Mouse (Mus musculus): Measurements from ENCODE around the gene Polr1c. TPM values are rescaled to one million over a fixed set of nuclear protein-coding genes. Genes with fewer than 3 reads are reported as not detected.

Gene Polr1c
- total RNA-seq, 2 experiments from 2014 or later, result 15.0 to 15.1 TPM

GRCm38 (mm10) chr17:46227576-46227975, 20.3 kb downstream of the Polr1c start:
- no peak for DNase-seq (ENCODE audit: low spot score)

GRCm38 (mm10) chr17:46221601-46222000, 26.3 kb downstream of the Polr1c start:
- DNase-seq (ENCODE audit: low spot score), result no peak

- DNase-seq (ENCODE audit: low spot score), result no peak
These were observed 37.3 kb downstream of the Polr1c start for GRCm38 (mm10) chr17:46210550-46210949.

DNA sequence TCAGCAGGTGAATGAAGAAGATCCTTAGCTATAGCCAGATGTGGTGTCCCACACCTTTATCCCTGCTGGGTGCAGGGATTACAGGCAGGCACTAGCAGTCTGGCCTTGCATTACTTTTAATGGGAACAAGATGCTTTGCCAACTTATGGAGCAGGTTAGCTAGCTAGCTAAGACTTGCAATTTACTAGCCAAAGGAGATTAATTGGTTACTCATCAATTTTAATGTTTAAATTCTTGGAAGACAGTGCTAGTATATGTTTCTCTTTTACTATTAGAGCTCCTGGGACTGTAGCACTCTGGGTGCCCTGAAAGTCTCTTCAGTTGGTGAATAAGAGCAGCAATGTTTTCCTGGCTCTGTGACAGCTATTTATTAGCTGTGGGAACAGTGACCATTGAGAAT, 41.2 kb downstream of the Polr1c start:
- no peak for DNase-seq (ENCODE audit: low spot score)

DNA sequence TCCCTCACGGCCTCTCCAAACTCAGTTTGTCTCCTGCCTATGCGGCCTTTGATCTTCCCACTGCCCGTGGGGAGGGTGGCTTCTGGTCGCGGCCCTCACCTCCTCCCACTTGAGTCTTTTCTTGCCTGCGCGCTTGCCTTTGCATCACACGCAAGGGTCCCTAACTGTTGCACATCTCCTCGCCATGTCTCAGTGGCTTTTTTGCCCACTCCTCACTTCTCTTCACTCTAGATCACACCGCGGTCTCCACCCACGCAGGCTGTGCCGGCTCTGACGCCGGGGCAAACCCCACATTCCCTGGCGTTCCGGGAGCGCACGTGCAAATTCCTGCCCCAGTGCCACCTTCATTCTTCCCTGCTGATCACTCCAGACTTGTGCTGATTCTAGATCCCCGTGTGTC, 44.8 kb downstream of the Polr1c start:
- DNase-seq (ENCODE audit: low spot score), result peak; percentile 28

DNA sequence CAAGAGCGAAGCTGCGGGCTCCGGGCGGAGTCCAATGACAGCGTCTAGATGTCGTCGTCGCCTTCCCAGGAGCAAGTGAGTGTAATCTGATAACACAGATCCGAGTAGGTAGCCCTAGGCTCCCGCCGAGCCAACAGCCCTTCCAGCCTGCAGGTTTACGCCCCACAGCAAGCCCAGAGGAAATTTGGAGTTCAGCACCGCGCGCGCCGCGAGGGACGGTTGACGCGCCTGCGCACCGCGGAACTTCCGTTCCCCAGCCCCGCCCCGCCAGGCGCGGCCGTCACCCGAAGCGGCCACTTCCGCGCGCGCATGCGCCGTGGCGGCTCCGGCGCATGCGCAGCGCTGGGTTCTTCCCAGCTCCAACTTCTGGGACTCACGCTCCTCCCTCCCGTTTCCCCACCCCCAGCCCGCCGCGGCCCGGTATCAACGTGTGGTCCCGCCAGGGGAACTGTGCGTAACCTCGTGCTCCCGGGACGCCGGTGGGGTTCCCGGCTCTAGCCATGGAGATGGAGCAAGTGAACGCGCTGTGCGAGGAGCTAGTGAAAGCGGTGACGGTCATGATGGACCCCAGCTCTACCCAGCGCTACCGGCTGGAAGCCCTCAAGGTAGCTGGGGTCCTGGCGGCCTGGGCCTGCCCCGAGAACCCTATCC, 45.3 kb downstream of the Polr1c start, which contains the start of the genes Polh and Xpo5:
Gene Polh, minus strand, starts transcription at position 225 of the 651 bp plus-strand sequence.
Gene Xpo5, plus strand, starts transcription at position 362 of the 651 bp plus-strand sequence.
- peak; percentile 90 for DNase-seq (ENCODE audit: low spot score)

DNA sequence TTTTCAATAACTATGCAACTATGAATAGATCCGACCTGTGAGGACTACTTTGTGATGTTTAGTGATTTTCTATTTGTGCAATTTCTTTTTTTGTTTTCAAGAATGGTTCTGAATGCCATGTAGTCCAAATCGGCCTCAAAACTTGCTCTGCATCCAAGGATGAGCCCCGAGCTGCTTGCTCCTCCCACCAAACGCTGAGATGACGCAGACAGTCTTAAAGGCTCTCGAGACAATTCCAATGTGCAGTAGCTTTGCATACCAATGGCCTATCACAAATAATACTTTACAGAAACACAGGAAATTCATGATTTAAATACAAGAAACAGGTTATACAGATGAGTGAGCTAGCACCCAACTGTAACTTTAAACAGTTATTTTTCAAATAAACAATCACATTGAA, 46.7 kb downstream of the Polr1c start:
- DNase-seq (ENCODE audit: low spot score), result no peak

Small RNAs within 50 kb of the gene (microRNA-seq; reads per million reads assigned to microRNA genes)
- gene Mir693, result 1.0 reads per million

Other genes with a start within 250 kb of the Polr1c start
- gene Vegfa, start 215.7 kb downstream of the Polr1c start, total RNA-seq (2021), result 100 to 1,000 TPM in 1 of 2 experiments, 10 to 100 TPM in 1; 90.0 to 204 TPM
- 10 to 100 TPM; 86.2 to 99.1 TPM for gene Mrps18a, start 137.1 kb downstream of the Polr1c start, total RNA-seq (2021)
- gene Rsph9, start 103.8 kb downstream of the Polr1c start, total RNA-seq (2021), result under 1 TPM; 0.47 to 0.57 TPM
- 10 to 100 TPM; 16.6 to 19.3 TPM for gene Mad2l1bp, start 94.5 kb downstream of the Polr1c start, total RNA-seq (2021)
- 10 to 100 TPM; 41.0 to 41.4 TPM for gene Gtpbp2, start 87.0 kb downstream of the Polr1c start, total RNA-seq (2021)
- 10 to 100 TPM; 12.0 to 12.7 TPM for gene Polh, start 45.4 kb downstream of the Polr1c start, total RNA-seq (2021)
- 1 to 10 TPM; 9.0 to 9.6 TPM for gene Xpo5, start 45.3 kb downstream of the Polr1c start, total RNA-seq (2021)
- gene Yipf3, start within 50 bp of the Polr1c start, total RNA-seq (2021), result 10 to 100 TPM; 46.7 to 60.1 TPM
- under 1 TPM; 0.14 to 0.21 TPM for gene Lrrc73, start 5.5 kb upstream of the Polr1c start, total RNA-seq (2021)
- gene Tjap1, start 35.0 kb upstream of the Polr1c start, total RNA-seq (2021), result 10 to 100 TPM; 32.1 to 48.1 TPM
- gene Dlk2, start 49.4 kb upstream of the Polr1c start, total RNA-seq (2021), result not detected
- 1 to 10 TPM; 1.9 to 2.9 TPM for gene Abcc10, start 80.3 kb upstream of the Polr1c start, total RNA-seq (2021)
- 10 to 100 TPM; 14.0 to 15.5 TPM for gene Zfp318, start 135.7 kb upstream of the Polr1c start, total RNA-seq (2021)
- under 1 TPM; 0.28 to 0.59 TPM for gene Crip3, start 180.9 kb upstream of the Polr1c start, total RNA-seq (2021)
- gene Slc22a7, start 190.4 kb upstream of the Polr1c start, total RNA-seq (2021), result under 1 TPM in 1 of 2 experiments, not detected in 1; 0.14 TPM
- under 1 TPM; 0.05 to 0.23 TPM for gene Ttbk1, start 239.6 kb upstream of the Polr1c start, total RNA-seq (2021)
- 1 to 10 TPM; 5.0 to 6.4 TPM for gene Dnph1, start 248.7 kb upstream of the Polr1c start, total RNA-seq (2021)

All from gastrocnemius, adult 18-20 months (tissue).